Mouse (Mus musculus) intestine, embryonic 15.5 days (tissue): ENCODE measurements at regions not wholly inside any gene's neighbourhood (a gene's known extent, or its start where the extent isn't known, plus 50 kb on each side); places are given as distances from the start of the nearest gene placed in this dataset.

ENCODE experiments used
- ATAC-seq: fragments of 200-750 bp; cut with Nextera tagmentation; 2 replicates; pipeline ENCODE4 v1.8.0; 2017; ENCODE audit warnings: moderate TSS enrichment, moderate library complexity
- H3K27ac ChIP-seq: fragments of 300-500 bp; sonication (generic); 2 replicates; pipeline ENCODE4 v1.5.1; 2015; ENCODE audit warnings: mild to moderate bottlenecking, inconsistent platforms
- H3K27me3 ChIP-seq: fragments of 300-500 bp; sonication (generic); replicated peaks from 2 replicates; pipeline ENCODE4 v1.6.1; 2015; ENCODE audit warnings: inconsistent platforms
- H3K36me3 ChIP-seq: fragments of 300-500 bp; sonication (generic); 2 replicates; pipeline ENCODE4 v1.6.1; 2015; ENCODE audit warnings: inconsistent platforms
- H3K4me1 ChIP-seq: fragments of 300-500 bp; sonication (generic); replicated peaks from 2 replicates; pipeline ENCODE4 v1.6.1; 2015; ENCODE audit warnings: inconsistent platforms
- H3K4me2 ChIP-seq: fragments of 300-500 bp; sonication (generic); replicated peaks from 2 replicates; pipeline ENCODE4 v1.6.1; 2015; ENCODE audit warnings: mild to moderate bottlenecking, inconsistent platforms
- H3K4me3 ChIP-seq: fragments of 300-500 bp; sonication (generic); replicated peaks from 2 replicates; pipeline ENCODE4 v1.5.1; 2015; ENCODE audit warnings: inconsistent platforms
- H3K9ac ChIP-seq: fragments of 300-500 bp; sonication (generic); 2 replicates; pipeline ENCODE4 v1.6.1; 2015; ENCODE audit warnings: inconsistent platforms
- H3K9me3 ChIP-seq: fragments of 300-500 bp; sonication (generic); 2 replicates; pipeline ENCODE4 v1.6.1; 2016; ENCODE audit warnings: inconsistent platforms
- WGBS: fragments of 180-500 bp; shearing (Covaris S2); methylation state at CpG from one replicate; pipeline ENCODE4 v1.1.7; 2015; 5-methylcytosine and 5-hydroxymethylcytosine counted together

GRCm38 (mm10) chr10:122515698-122516097 lies 67.4 kb downstream of the Avpr1a start:
- H3K4me1 ChIP-seq, result no peaks in the 10 kb centered on the region
- H3K27me3 ChIP-seq, result no peaks in the 10 kb centered on the region
- no peaks in the 10 kb centered on the region for H3K36me3 ChIP-seq
- no peak for ATAC-seq
- WGBS, result 64% methylated on average over 3 of the region's 3 CpGs
- no peaks in the 10 kb centered on the region for H3K9me3 ChIP-seq
- no peak overlapping the region for H3K4me3 ChIP-seq
- H3K9ac ChIP-seq, result no peak overlapping the region
- no peak overlapping the region for H3K27ac ChIP-seq
- no peak overlapping the region for H3K4me2 ChIP-seq

GRCm38 (mm10) chr10:122519274-122519790 lies 71.0 kb downstream of the Avpr1a start:
- no peak for ATAC-seq
- Histone ChIP-seq H3K4me3 (no peak overlapping the region), H3K4me1 (no peaks in the 10 kb centered on the region), H3K36me3 (no peaks in the 10 kb centered on the region), H3K9me3 (no peaks in the 10 kb centered on the region), H3K27ac (no peak overlapping the region), H3K27me3 (no peaks in the 10 kb centered on the region), H3K4me2 (no peak overlapping the region), H3K9ac (no peak overlapping the region)
- WGBS, result 90% methylated on average over 4 of the region's 4 CpGs

GRCm38 (mm10) chr10:122519981-122520380 lies 71.7 kb downstream of the Avpr1a start:
- Histone ChIP-seq H3K4me1 (no peaks in the 10 kb centered on the region), H3K27me3 (no peaks in the 10 kb centered on the region), H3K9me3 (no peaks in the 10 kb centered on the region), H3K9ac (no peak overlapping the region), H3K4me2 (no peak overlapping the region), H3K4me3 (no peak overlapping the region), H3K36me3 (no peaks in the 10 kb centered on the region), H3K27ac (no peak overlapping the region)
- whole genome bisulfite sequencing, result 86% methylated on average over 7 of the region's 7 CpGs
- ATAC-seq, result no peak

GRCm38 (mm10) chr10:122522631-122523030 lies 74.3 kb downstream of the Avpr1a start:
- Histone ChIP-seq H3K9me3 (no peaks in the 10 kb centered on the region), H3K4me1 (no peaks in the 10 kb centered on the region), H3K27me3 (no peaks in the 10 kb centered on the region), H3K4me3 (no peak overlapping the region), H3K27ac (no peak overlapping the region), H3K36me3 (no peaks in the 10 kb centered on the region), H3K4me2 (no peak overlapping the region), H3K9ac (no peak overlapping the region)
- 38% methylated on average over 3 of the region's 3 CpGs for WGBS
- ATAC-seq, result no peak

- WGBS, result 71% methylated on average over 7 of the region's 7 CpGs
- no peaks in the 10 kb centered on the region for H3K27me3 ChIP-seq
- no peaks in the 10 kb centered on the region for H3K9me3 ChIP-seq
- H3K4me2 ChIP-seq, result no peak overlapping the region
- no peaks in the 10 kb centered on the region for H3K4me1 ChIP-seq
- H3K27ac ChIP-seq, result no peak overlapping the region
- no peak overlapping the region for H3K4me3 ChIP-seq
- no peaks in the 10 kb centered on the region for H3K36me3 ChIP-seq
- H3K9ac ChIP-seq, result no peak overlapping the region
- no peak for ATAC-seq
Observed at GRCm38 (mm10) chr10:122525360-122525759, 77.1 kb downstream of the Avpr1a start.

GRCm38 (mm10) chr10:122525807-122526206 lies 77.5 kb downstream of the Avpr1a start:
- Histone ChIP-seq H3K27me3 (no peaks in the 10 kb centered on the region), H3K4me1 (no peaks in the 10 kb centered on the region), H3K4me2 (no peak overlapping the region), H3K9ac (no peak overlapping the region), H3K36me3 (no peaks in the 10 kb centered on the region), H3K9me3 (no peaks in the 10 kb centered on the region), H3K4me3 (no peak overlapping the region), H3K27ac (no peak overlapping the region)
- ATAC-seq, result no peak
- 74% methylated on average over 6 of the region's 6 CpGs for WGBS

- H3K4me2 ChIP-seq, result no peak overlapping the region
- 70% methylated on average over 10 of the region's 10 CpGs for WGBS
- no peak overlapping the region for H3K9ac ChIP-seq
- no peak for ATAC-seq
- H3K4me3 ChIP-seq, result no peak overlapping the region
- no peaks in the 10 kb centered on the region for H3K9me3 ChIP-seq
- no peaks in the 10 kb centered on the region for H3K36me3 ChIP-seq
- no peak overlapping the region for H3K27ac ChIP-seq
- no peaks in the 10 kb centered on the region for H3K4me1 ChIP-seq
- no peaks in the 10 kb centered on the region for H3K27me3 ChIP-seq
Observed at GRCm38 (mm10) chr10:122528222-122528621, 79.9 kb downstream of the Avpr1a start.

- Histone ChIP-seq H3K4me2 (no peak overlapping the region), H3K9me3 (no peaks in the 10 kb centered on the region), H3K4me3 (no peak overlapping the region), H3K9ac (no peak overlapping the region), H3K36me3 (no peaks in the 10 kb centered on the region), H3K27me3 (no peaks in the 10 kb centered on the region), H3K27ac (no peak overlapping the region), H3K4me1 (no peaks in the 10 kb centered on the region)
- WGBS, result 32% methylated on average over 4 of the region's 4 CpGs
- 0 out of 2 replicates have a peak, but pooled peaks have one; percentile 65 for ATAC-seq
Observed at GRCm38 (mm10) chr10:122528973-122529703, 80.8 kb downstream of the Avpr1a start.

- H3K27ac ChIP-seq, result no peak overlapping the region
Observed at GRCm38 (mm10) chr10:122534714-122535113, 86.4 kb downstream of the Avpr1a start.

GRCm38 (mm10) chr10:122535137-122535536 lies 86.8 kb downstream of the Avpr1a start:
- H3K9me3 ChIP-seq, result 0 out of 2 replicates have a peak, but pooled peaks cover 3% of the 10 kb centered on the region
- H3K27ac ChIP-seq, result no peak overlapping the region
- 54% methylated on average over 5 of the region's 5 CpGs for WGBS
- no peaks in the 10 kb centered on the region for H3K4me1 ChIP-seq
- H3K27me3 ChIP-seq, result no peaks in the 10 kb centered on the region
- H3K36me3 ChIP-seq, result no peaks in the 10 kb centered on the region
- H3K9ac ChIP-seq, result no peak overlapping the region
- H3K4me2 ChIP-seq, result no peak overlapping the region
- no peak overlapping the region for H3K4me3 ChIP-seq
- ATAC-seq, result no peak

More at GRCm38 (mm10) chr10:122534714-122535113, 86.4 kb downstream of the Avpr1a start:
- no peak overlapping the region for H3K4me2 ChIP-seq
- no peak for ATAC-seq
- H3K4me3 ChIP-seq, result no peak overlapping the region
- 0 out of 2 replicates have a peak, but pooled peaks cover 3% of the 10 kb centered on the region for H3K9me3 ChIP-seq
- H3K27me3 ChIP-seq, result no peaks in the 10 kb centered on the region
- no peaks in the 10 kb centered on the region for H3K36me3 ChIP-seq
- no peaks in the 10 kb centered on the region for H3K4me1 ChIP-seq
- H3K9ac ChIP-seq, result no peak overlapping the region
- 77% methylated on average over 5 of the region's 5 CpGs for WGBS

- Histone ChIP-seq H3K27me3 (no peaks in the 10 kb centered on the region), H3K9ac (no peak overlapping the region), H3K36me3 (no peaks in the 10 kb centered on the region), H3K9me3 (0 out of 2 replicates have a peak, but pooled peaks cover 3% of the 10 kb centered on the region), H3K4me2 (no peak overlapping the region), H3K4me3 (no peak overlapping the region), H3K27ac (no peak overlapping the region), H3K4me1 (no peaks in the 10 kb centered on the region)
- ATAC-seq, result peak; percentile 81; the same call in 1 of the 2 replicates
- 46% methylated on average over 7 of the region's 7 CpGs for WGBS
Observed at GRCm38 (mm10) chr10:122539655-122540054, 91.4 kb downstream of the Avpr1a start.

GRCm38 (mm10) chr10:122542573-122542972 lies 94.3 kb downstream of the Avpr1a start:
- H3K4me2 ChIP-seq, result no peak overlapping the region
- ATAC-seq, result no peak
- H3K9ac ChIP-seq, result no peak overlapping the region
- no peaks in the 10 kb centered on the region for H3K9me3 ChIP-seq
- H3K4me1 ChIP-seq, result no peaks in the 10 kb centered on the region
- H3K27ac ChIP-seq, result no peak overlapping the region
- H3K36me3 ChIP-seq, result no peaks in the 10 kb centered on the region
- WGBS, result 70% methylated on average over 9 of the region's 9 CpGs
- no peaks in the 10 kb centered on the region for H3K27me3 ChIP-seq
- H3K4me3 ChIP-seq, result no peak overlapping the region
